Mouse (Mus musculus) CH12F3 (cell line): Measurements from ENCODE around the gene D7Ertd443e.

ENCODE experiments used
- in situ Hi-C: fragments of 300-500 bp; cut with MboI; formaldehyde crosslinking; loops from 2 replicates; pipeline ENCODE4 v1.14.3; 2020; ENCODE audit warnings: low sequenced_read_pairs

Gene D7Ertd443e

GRCm38 (mm10) chr7:134230708-134231107 lies 154.8 kb downstream of the D7Ertd443e start:
- in situ Hi-C loops = no loop called here

- in situ Hi-C loops = no loop called here
These were observed 155.6 kb downstream of the D7Ertd443e start for GRCm38 (mm10) chr7:134229899-134230298.

- in situ Hi-C loops = no loop called here
These were observed 157.5 kb downstream of the D7Ertd443e start for GRCm38 (mm10) chr7:134227773-134228455.

GRCm38 (mm10) chr7:134227101-134227500 lies 158.4 kb downstream of the D7Ertd443e start:
- in situ Hi-C loops = no loop called here

- in situ Hi-C loops = no loop called here
These were observed 159.2 kb downstream of the D7Ertd443e start for GRCm38 (mm10) chr7:134226231-134226630.

- in situ Hi-C loops = no loop called here
These were observed 160.5 kb downstream of the D7Ertd443e start for GRCm38 (mm10) chr7:134224741-134225612.

GRCm38 (mm10) chr7:134224421-134224740 lies 161.1 kb downstream of the D7Ertd443e start:
- in situ Hi-C loops = no loop called here

- in situ Hi-C loops = no loop called here
These were observed 161.9 kb downstream of the D7Ertd443e start for GRCm38 (mm10) chr7:134223444-134224161.
